15 mouse cellular contexts compared by ENCODE assay signal in the genomic region with DNA sequence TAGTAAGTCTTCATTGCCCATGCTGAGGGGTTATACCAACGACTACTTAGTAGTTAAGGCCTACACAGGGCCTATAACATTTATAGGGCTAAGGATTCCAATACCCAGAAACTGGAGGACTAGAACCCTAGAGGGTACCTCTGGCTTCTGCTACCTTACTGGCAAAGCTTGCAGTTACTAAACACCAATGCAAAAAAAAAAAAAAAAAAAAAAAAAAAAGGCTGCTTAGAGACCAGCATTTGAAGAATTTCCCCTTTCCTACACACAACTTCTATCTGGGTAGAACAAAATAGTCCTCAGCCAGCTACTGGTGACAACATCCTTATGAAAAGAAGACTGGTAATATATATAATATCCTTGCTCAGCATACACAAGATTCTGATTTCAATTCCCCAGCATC. TPM values are rescaled to one million over a fixed set of nuclear protein-coding genes. Genes with fewer than 3 reads are reported as not detected.
DNase-seq lines count a peak whose midpoint lies in the region; ATAC-seq and TF ChIP-seq lines count a peak whose summit lies in the region.
"Had no signal": no experiment of that assay in that cellular context is flagged by ENCODE, and none has a peak within 500 bp of the region (broad histone marks: within the 10 kb centered on the region; RNA-seq: fewer than 3 reads in every experiment).

No protein-coding gene starts in this region.

- no peak for DNase-seq in heart, embryonic 10.5 days (ENCODE audit: low spot score)
- no peak for DNase-seq in heart, postnatal 36 days
- DNase-seq in kidney, adult 2 months: no peak
- no peak for DNase-seq in CH12.LX (ENCODE audit: extremely low read depth)
- no peak for DNase-seq in liver, embryonic 14.5 days (ENCODE audit: low read depth in 3 of 3, low spot score in 3 of 3)
- no peak for DNase-seq in urinary bladder, postnatal 10 days (ENCODE audit: low spot score)
- DNase-seq in T-cell, adult 2 months (ENCODE audit: low spot score): no peak
- DNase-seq: forebrain, postnatal 0 days; kidney, adult 18-20 months; layer of hippocampus, adult 9-11 months; right cerebral cortex, postnatal 25 days; thymus, postnatal 14 days had no signal

- dilution Hi-C loops in CH12.LX (cut with MboI; ENCODE audit: extremely low pct_ligation_motif_present, extremely low pct_unique_long_range_greater_than_20kb, low sequenced_read_pairs): no loop called here

- intact Hi-C loops in heart, postnatal 36 days (cut with DNase I): loop anchor here (2.0 kb wide), 1 partner anchor 29 kb away; a partner anchor contains a TSS

- no peak for TF ChIP-seq POLR2A in kidney, adult 2 months (IDR thresholded peaks at IDR 0.05; ENCODE audit: low read depth, low read length)
- no peak for TF ChIP-seq POLR2A in CH12.LX (IDR thresholded peaks at IDR 0.05; ENCODE audit: low read depth, low read length)

- H3K79me2 ChIP-seq in CH12.LX (replicated peaks; ENCODE audit: control insufficient read depth, extremely low read depth, insufficient read depth, poor library complexity, severe bottlenecking): peaks cover 42% of the 10 kb centered on the region

- H3K4me3 ChIP-seq in heart, embryonic 10.5 days: no peak overlapping the region
- H3K4me3 ChIP-seq in kidney, embryonic 15.5 days (replicated peaks): no peak overlapping the region
- H3K4me3 ChIP-seq in kidney, adult 2 months (ENCODE audit: insufficient read depth, low read depth, low read length): no peak overlapping the region
- no peak overlapping the region for H3K4me3 ChIP-seq in CH12.LX (replicated peaks in 1 of 3; ENCODE audit: low read depth in 2 of 3, low read length in 2 of 3, poor library complexity in 1 of 3)
- H3K4me3 ChIP-seq in liver, embryonic 14.5 days (ENCODE audit: insufficient read depth in 1 of 2, low read depth in 2 of 2, low read length in 2 of 2): no peak overlapping the region
- H3K4me3 ChIP-seq: embryonic facial prominence, embryonic 12.5 days had no signal

- H3K27me3 ChIP-seq in heart, embryonic 10.5 days (ENCODE audit: insufficient read depth, poor library complexity, severe bottlenecking): no peaks in the 10 kb centered on the region
- no peaks in the 10 kb centered on the region for H3K27me3 ChIP-seq in kidney, embryonic 15.5 days
- H3K27me3 ChIP-seq in kidney, adult 2 months (replicated peaks; ENCODE audit: control insufficient read depth, insufficient read depth, low read length): no peaks in the 10 kb centered on the region
- H3K27me3 ChIP-seq in CH12.LX (replicated peaks): no peaks in the 10 kb centered on the region
- H3K27me3 ChIP-seq in liver, embryonic 14.5 days (ENCODE audit: control insufficient read depth, insufficient read depth, low read length): no peaks in the 10 kb centered on the region
- H3K27me3 ChIP-seq: embryonic facial prominence, embryonic 12.5 days; megakaryocyte, embryonic 14.5 days had no signal

- TF ChIP-seq EP300 in CH12.LX (IDR thresholded peaks at IDR 0.05; ENCODE audit: low read length): no peak
- TF ChIP-seq EP300 in liver, embryonic 14.5 days (IDR thresholded peaks at IDR 0.05; ENCODE audit: low read depth): no peak

- H3K9me3 ChIP-seq in heart, embryonic 10.5 days: no peaks in the 10 kb centered on the region
- H3K9me3 ChIP-seq in kidney, embryonic 15.5 days (replicated peaks): no peaks in the 10 kb centered on the region
- H3K9me3 ChIP-seq in CH12.LX (replicated peaks; ENCODE audit: low read length): peaks cover 5% of the 10 kb centered on the region
- peaks cover 6% of the 10 kb centered on the region for H3K9me3 ChIP-seq in liver, embryonic 14.5 days (ENCODE audit: control insufficient read depth, low read length)
- H3K9me3 ChIP-seq: embryonic facial prominence, embryonic 12.5 days; megakaryocyte, embryonic 14.5 days had no signal

- TF ChIP-seq RAD21 in CH12.LX (IDR thresholded peaks at IDR 0.05; ENCODE audit: low read depth, low read length): no peak

- WGBS in heart, embryonic 10.5 days: 52% methylated on average over 1 of the region's 1 CpGs
- WGBS in kidney, embryonic 15.5 days: 28% methylated on average over 1 of the region's 1 CpGs
- 45% methylated on average over 1 of the region's 1 CpGs for WGBS in kidney, adult 2 months
- 21% methylated on average over 1 of the region's 1 CpGs for WGBS in liver, embryonic 14.5 days (ENCODE audit: insufficient replicate concordance)

- 0 out of 2 replicates have a peak, but pooled peaks cover 5% of the 10 kb centered on the region for H3K36me3 ChIP-seq in heart, embryonic 10.5 days
- peaks cover 12% of the 10 kb centered on the region; the same call in 1 of the 2 replicates for H3K36me3 ChIP-seq in kidney, embryonic 15.5 days
- H3K36me3 ChIP-seq in kidney, adult 2 months (ENCODE audit: control insufficient read depth, insufficient read depth, low read length): no peaks in the 10 kb centered on the region
- H3K36me3 ChIP-seq in CH12.LX (replicated peaks in 1 of 2; ENCODE audit: control insufficient read depth in 1 of 2, insufficient read depth in 1 of 2, low read length in 1 of 2): peaks cover 0 to 28% of the 10 kb centered on the region in 2 experiments
- H3K36me3 ChIP-seq in liver, embryonic 14.5 days (replicated peaks; ENCODE audit: control insufficient read depth, insufficient read depth, low read depth): peaks cover 6% of the 10 kb centered on the region
- H3K36me3 ChIP-seq: embryonic facial prominence, embryonic 12.5 days had no signal

- no peak for ATAC-seq in kidney, embryonic 15.5 days (replicated peaks; ENCODE audit: low FRiP score)
- no peak for ATAC-seq in liver, embryonic 14.5 days (ENCODE audit: insufficient read depth)

- no peak for TF ChIP-seq CTCF in kidney, adult 2 months (conservative IDR thresholded peaks at IDR 0.05; ENCODE audit: insufficient read depth, insufficient read length, low read depth, low read length)
- TF ChIP-seq CTCF in CH12.LX (conservative IDR thresholded peaks at IDR 0.05 in 1 of 2, IDR thresholded peaks at IDR 0.05 in 1 of 2; ENCODE audit: low read depth in 2 of 2, low read length in 2 of 2): no peak
- no peak for TF ChIP-seq CTCF in liver, embryonic 14.5 days (IDR thresholded peaks at IDR 0.05; ENCODE audit: low read depth)

- in situ Hi-C loops in CH12.LX (cut with MboI; ENCODE audit: low pct_ligation_motif_present, low pct_unique_long_range_greater_than_20kb, low sequenced_read_pairs): no loop called here

- H3K9ac ChIP-seq in kidney, embryonic 15.5 days: no peak overlapping the region
- H3K9ac ChIP-seq in CH12.LX (ENCODE audit: insufficient read depth, low read depth): no peak overlapping the region
- no peak overlapping the region for H3K9ac ChIP-seq in liver, embryonic 14.5 days (replicated peaks)
- H3K9ac ChIP-seq: embryonic facial prominence, embryonic 12.5 days; forebrain, postnatal 0 days had no signal

- H3K4me1 ChIP-seq in heart, embryonic 10.5 days: peaks cover 35% of the 10 kb centered on the region
- H3K4me1 ChIP-seq in kidney, embryonic 15.5 days: peaks cover 26% of the 10 kb centered on the region
- peaks cover 11% of the 10 kb centered on the region for H3K4me1 ChIP-seq in kidney, adult 2 months (ENCODE audit: control insufficient read depth, insufficient read depth, low read length)
- H3K4me1 ChIP-seq in CH12.LX (ENCODE audit: control insufficient read depth in 1 of 2, insufficient read depth in 2 of 2): peaks cover 5 to 30% of the 10 kb centered on the region in 2 experiments; a peak in 3 of 4 replicates
- peaks cover 38 to 44% of the 10 kb centered on the region in 2 experiments for H3K4me1 ChIP-seq in liver, embryonic 14.5 days (replicated peaks; ENCODE audit: control insufficient read depth in 2 of 2, insufficient read depth in 2 of 2, low read length in 1 of 2)

- H3K27ac ChIP-seq in heart, embryonic 10.5 days: 0 out of 2 replicates have a peak overlapping the region, but pooled peaks have one; percentile 6
- peak overlapping the region; percentile 59; the same call in 1 of the 2 replicates for H3K27ac ChIP-seq in kidney, embryonic 15.5 days
- H3K27ac ChIP-seq in kidney, adult 2 months (ENCODE audit: insufficient read depth, low read depth, low read length): no peak overlapping the region
- H3K27ac ChIP-seq in CH12.LX (ENCODE audit: insufficient read depth, low read depth): no peak overlapping the region
- peak overlapping the region; percentile 2; the same call in 1 of the 2 replicates for H3K27ac ChIP-seq in liver, embryonic 14.5 days

- no peak overlapping the region for H3K4me2 ChIP-seq in kidney, embryonic 15.5 days
- no peak overlapping the region for H3K4me2 ChIP-seq in CH12.LX (ENCODE audit: insufficient read depth, low read depth, poor library complexity, severe bottlenecking)
- no peak overlapping the region for H3K4me2 ChIP-seq in liver, embryonic 14.5 days (ENCODE audit: low read depth)
- H3K4me2 ChIP-seq: embryonic facial prominence, embryonic 12.5 days had no signal

TF ChIP-seq in CH12.LX, 34 proteins besides CTCF, POLR2A, EP300 and RAD21:
- TF ChIP-seq ZKSCAN1 (IDR thresholded peaks at IDR 0.05; ENCODE audit: borderline replicate concordance, low read depth, low read length) (no peak), ZNF384 (IDR thresholded peaks at IDR 0.05; ENCODE audit: low read depth, low read length) (peak; percentile 55)

RNA-seq across cellular contexts. Expression of a gene that starts 29.7 kb away (rescaled TPM):
- 79.6 and 80.7 TPM in 2 replicates for polyA plus RNA-seq in heart, embryonic 10.5 days (2016; fragmentation: Nextera tagmentation; extraction: Ambion mirVana)
- 10 to 100 TPM; 64.4 to 72.6 TPM for total RNA-seq in heart, postnatal 36 days (2021)
- 77.4 and 81.7 TPM in 2 replicates for polyA plus RNA-seq in kidney, embryonic 15.5 days (2015; fragmentation: Nextera tagmentation; extraction: Ambion mirVana)
- polyA plus RNA-seq in kidney, adult 2 months (2012; rRNA removed): 38.7 and 43.1 TPM in 2 replicates
- total RNA-seq in CH12.LX (2012; rRNA removed) (47.7 and 64.8 TPM in 2 replicates), CH12.LX (2014; rRNA removed) (133 and 160 TPM in 2 replicates)
- polyA plus RNA-seq in CH12.LX (2012; ENCODE audit: insufficient read length, low read depth): 76.4 and 83.7 TPM in 2 replicates
- 24.4 and 38.8 TPM in 2 replicates for polyA plus RNA-seq in liver, embryonic 14.5 days (2012; rRNA removed)
- 111 and 116 TPM in 2 replicates for polyA plus RNA-seq in liver, embryonic 14.5 days (2014; fragmentation: Nextera tagmentation; extraction: Ambion mirVana)

RNA-seq across cellular contexts. Expression of a gene that starts 58.1 kb away (rescaled TPM):
- 223 and 232 TPM in 2 replicates for polyA plus RNA-seq in heart, embryonic 10.5 days (2016; fragmentation: Nextera tagmentation; extraction: Ambion mirVana)
- total RNA-seq in heart, postnatal 36 days (2021): 10 to 100 TPM; 45.5 to 48.9 TPM
- 237 and 269 TPM in 2 replicates for polyA plus RNA-seq in kidney, embryonic 15.5 days (2015; fragmentation: Nextera tagmentation; extraction: Ambion mirVana)
- 38.1 and 57.3 TPM in 2 replicates for polyA plus RNA-seq in kidney, adult 2 months (2012; rRNA removed)
- total RNA-seq in CH12.LX (2012; rRNA removed) (66.7 and 87.4 TPM in 2 replicates), CH12.LX (2014; rRNA removed) (156 and 170 TPM in 2 replicates)
- 184 and 244 TPM in 2 replicates for polyA plus RNA-seq in CH12.LX (2012; ENCODE audit: insufficient read length, low read depth)
- polyA plus RNA-seq in liver, embryonic 14.5 days (2012; rRNA removed): 71.4 and 104 TPM in 2 replicates
- polyA plus RNA-seq in liver, embryonic 14.5 days (2014; fragmentation: Nextera tagmentation; extraction: Ambion mirVana): 145 and 149 TPM in 2 replicates

Comparison
In these comparisons a context has a peak if more than half of its experiments do, and no peak if none do; other contexts are left out.
1. H3K27ac ChIP-seq: peak in heart, embryonic 10.5 days (single experiment), kidney, embryonic 15.5 days (single experiment) and liver, embryonic 14.5 days (single experiment); none in kidney, adult 2 months (single experiment) and CH12.LX (single experiment).